Mouse (Mus musculus) liver, embryonic 15.5 days (tissue): ENCODE measurements around the gene Gm14085. TPM values are rescaled to one million over a fixed set of nuclear protein-coding genes. Genes with fewer than 3 reads are reported as not detected.
A peak's percentile ranks its signal among the peaks of the same experiment; 100 is the strongest.
"Not testable (repeated sequence)": the region's sequence is repeated elsewhere in the genome, so short reads cannot be mapped to it uniquely, and the experiment has no call there.

Experiments
- ATAC-seq: fragments of 200-750 bp; cut with Nextera tagmentation; 2 replicates; pipeline ENCODE4 v1.8.0; 2017; ENCODE audit warnings: moderate number of reproducible peaks, mild to moderate bottlenecking, moderate library complexity; ENCODE audit not compliant: insufficient read depth
- H3K27ac ChIP-seq: fragments of 300-500 bp; sonication (generic); replicated peaks from 2 replicates; pipeline ENCODE4 v1.5.1; 2015; ENCODE audit warnings: mild to moderate bottlenecking, inconsistent platforms
- H3K27me3 ChIP-seq: fragments of 300-500 bp; sonication (generic); 2 replicates; pipeline ENCODE4 v1.6.1; 2015; ENCODE audit warnings: mild to moderate bottlenecking, inconsistent platforms
- H3K36me3 ChIP-seq: fragments of 300-500 bp; sonication (generic); replicated peaks from 2 replicates; pipeline ENCODE4 v1.6.1; 2015; ENCODE audit warnings: moderate library complexity, mild to moderate bottlenecking, inconsistent platforms
- H3K4me1 ChIP-seq: fragments of 300-500 bp; sonication (generic); replicated peaks from 2 replicates; pipeline ENCODE4 v1.6.1; 2015; ENCODE audit warnings: inconsistent platforms
- H3K4me2 ChIP-seq: fragments of 300-500 bp; sonication (generic); 2 replicates; pipeline ENCODE4 v1.6.1; 2015; ENCODE audit warnings: moderate library complexity, mild to moderate bottlenecking, inconsistent platforms
- H3K4me3 ChIP-seq: fragments of 300-500 bp; sonication (generic); replicated peaks from 2 replicates; pipeline ENCODE4 v1.5.1; 2015; ENCODE audit warnings: mild to moderate bottlenecking, inconsistent platforms
- H3K9ac ChIP-seq: fragments of 300-500 bp; sonication (generic); 2 replicates; pipeline ENCODE4 v1.6.1; 2015; ENCODE audit warnings: moderate library complexity, mild to moderate bottlenecking, inconsistent platforms
- H3K9me3 ChIP-seq: fragments of 300-500 bp; sonication (generic); replicated peaks from 2 replicates; pipeline ENCODE4 v1.6.1; 2016; ENCODE audit warnings: inconsistent platforms
- WGBS: fragments of 180-500 bp; shearing (Covaris S2); methylation state at CpG from one replicate; pipeline ENCODE4 v1.1.7; 2015; ENCODE audit warnings: mixed read lengths; ENCODE audit not compliant: insufficient replicate concordance; 5-methylcytosine and 5-hydroxymethylcytosine counted together
- polyA plus RNA-seq: library from polyadenylated mRNA; unstranded; fragments of >200 nt; fragmentation: Nextera tagmentation; extraction: Ambion mirVana; gene quantifications from 2 replicates; pipeline ENCODE4 v1.2.1, GENCODE M21; 2015

Gm14085 gene
- 0.02 TPM in 1 of 2 replicates, not detected in the other for polyA plus RNA-seq

- Histone ChIP-seq H3K27ac (no peak within 1 kb of the TSS), H3K27me3 (no peaks in the 10 kb centered on the region), H3K4me3 (no peak within 1 kb of the TSS), H3K9ac (no peak within 1 kb of the TSS), H3K4me1 (no peaks in the 10 kb centered on the region), H3K36me3 (no peaks in the 10 kb centered on the region), H3K9me3 (no peaks in the 10 kb centered on the region), H3K4me2 (no peak within 1 kb of the TSS)
- ATAC-seq: no peak
- 70% methylated on average over 1 of the region's 1 CpGs for WGBS
Measured at GRCm38 (mm10) chr2:122484641-122485040, at the start of gene Gm14085. TSS of gene Gm14085 (plus strand) at chr2:122484941.

GRCm38 (mm10) chr2:122438706-122439482 lies 45.8 kb upstream of the Gm14085 start:
- not testable (repeated sequence) for H3K4me3 ChIP-seq, H3K4me1 ChIP-seq, H3K27ac ChIP-seq, ATAC-seq, H3K27me3 ChIP-seq, H3K9me3 ChIP-seq, H3K36me3 ChIP-seq, H3K9ac ChIP-seq, H3K4me2 ChIP-seq
- 25% methylated on average over 5 of the region's 5 CpGs for WGBS

GRCm38 (mm10) chr2:122440521-122440920 lies 44.2 kb upstream of the Gm14085 start:
- 0% methylated on average over 2 of the region's 3 CpGs for WGBS
- not testable (repeated sequence) for H3K36me3 ChIP-seq, H3K27ac ChIP-seq, H3K9me3 ChIP-seq, H3K4me3 ChIP-seq, H3K9ac ChIP-seq, H3K4me2 ChIP-seq, H3K4me1 ChIP-seq, ATAC-seq, H3K27me3 ChIP-seq

- Histone ChIP-seq H3K4me2 (no peak overlapping the region), H3K4me3 (no peak overlapping the region), H3K36me3 (no peaks in the 10 kb centered on the region), H3K9ac (no peak overlapping the region), H3K27ac (no peak overlapping the region), H3K4me1 (no peaks in the 10 kb centered on the region), H3K9me3 (no peaks in the 10 kb centered on the region), H3K27me3 (no peaks in the 10 kb centered on the region)
- WGBS: 54% methylated on average over 7 of the region's 7 CpGs
- no peak for ATAC-seq
Measured at GRCm38 (mm10) chr2:122441000-122441933, 43.5 kb upstream of the Gm14085 start.

GRCm38 (mm10) chr2:122450351-122450750 lies 34.4 kb upstream of the Gm14085 start:
- H3K4me1 ChIP-seq: no peaks in the 10 kb centered on the region
- H3K9me3 ChIP-seq: no peaks in the 10 kb centered on the region
- 57% methylated on average over 4 of the region's 4 CpGs for WGBS
- ATAC-seq: no peak
- no peak overlapping the region for H3K9ac ChIP-seq
- H3K36me3 ChIP-seq: no peaks in the 10 kb centered on the region
- no peak overlapping the region for H3K27ac ChIP-seq
- H3K4me2 ChIP-seq: no peak overlapping the region
- no peak overlapping the region for H3K4me3 ChIP-seq
- no peaks in the 10 kb centered on the region for H3K27me3 ChIP-seq

GRCm38 (mm10) chr2:122452426-122452825 lies 32.3 kb upstream of the Gm14085 start:
- Histone ChIP-seq H3K9me3 (no peaks in the 10 kb centered on the region), H3K4me2 (no peak overlapping the region), H3K4me3 (no peak overlapping the region), H3K4me1 (no peaks in the 10 kb centered on the region), H3K27me3 (no peaks in the 10 kb centered on the region), H3K27ac (no peak overlapping the region), H3K36me3 (no peaks in the 10 kb centered on the region), H3K9ac (no peak overlapping the region)
- no peak for ATAC-seq
- WGBS: 24% methylated on average over 2 of the region's 2 CpGs

GRCm38 (mm10) chr2:122466901-122467300 lies 17.8 kb upstream of the Gm14085 start:
- H3K4me1 ChIP-seq: peaks cover 11% of the 10 kb centered on the region
- peak overlapping the region; percentile 62 for H3K4me3 ChIP-seq
- H3K27ac ChIP-seq: no peak overlapping the region
- peak overlapping the region; percentile 89 for H3K4me2 ChIP-seq
- no peak overlapping the region for H3K9ac ChIP-seq
- ATAC-seq: no peak
- no peaks in the 10 kb centered on the region for H3K9me3 ChIP-seq
- H3K36me3 ChIP-seq: no peaks in the 10 kb centered on the region
- peaks cover 5% of the 10 kb centered on the region for H3K27me3 ChIP-seq
- 34% methylated on average over 11 of the region's 11 CpGs for WGBS

GRCm38 (mm10) chr2:122467351-122468013 lies 17.3 kb upstream of the Gm14085 start:
- Histone ChIP-seq H3K9ac (peak overlapping the region; percentile 59), H3K27ac (no peak overlapping the region), H3K4me3 (peak overlapping the region; percentile 62), H3K36me3 (no peaks in the 10 kb centered on the region), H3K27me3 (peaks cover 5% of the 10 kb centered on the region), H3K4me2 (peak overlapping the region; percentile 89), H3K4me1 (peaks cover 11% of the 10 kb centered on the region), H3K9me3 (no peaks in the 10 kb centered on the region)
- peak; percentile 100 for ATAC-seq
- WGBS: under 1% methylated on average over 46 of the region's 46 CpGs

GRCm38 (mm10) chr2:122469221-122469620 lies 15.5 kb upstream of the Gm14085 start:
- H3K4me1 ChIP-seq: peaks cover 11% of the 10 kb centered on the region
- ATAC-seq: no peak
- no peak overlapping the region for H3K27ac ChIP-seq
- no peaks in the 10 kb centered on the region for H3K9me3 ChIP-seq
- WGBS: 70% methylated on average over 3 of the region's 3 CpGs
- no peak overlapping the region for H3K4me3 ChIP-seq
- H3K27me3 ChIP-seq: peaks cover 5% of the 10 kb centered on the region
- H3K36me3 ChIP-seq: no peaks in the 10 kb centered on the region
- H3K4me2 ChIP-seq: no peak overlapping the region
- H3K9ac ChIP-seq: no peak overlapping the region

- Histone ChIP-seq H3K4me1 (no peaks in the 10 kb centered on the region), H3K36me3 (no peaks in the 10 kb centered on the region), H3K27ac (no peak overlapping the region), H3K9ac (no peak overlapping the region), H3K4me3 (no peak overlapping the region), H3K27me3 (no peaks in the 10 kb centered on the region), H3K9me3 (no peaks in the 10 kb centered on the region), H3K4me2 (no peak overlapping the region)
- no peak for ATAC-seq
Measured at GRCm38 (mm10) chr2:122476585-122476984, 8.2 kb upstream of the Gm14085 start.

GRCm38 (mm10) chr2:122483787-122484186 lies 954 bp upstream of the Gm14085 start:
- not testable (repeated sequence) for ATAC-seq, H3K4me3 ChIP-seq, H3K36me3 ChIP-seq, H3K4me1 ChIP-seq, H3K9ac ChIP-seq, H3K27me3 ChIP-seq, H3K4me2 ChIP-seq, H3K27ac ChIP-seq, H3K9me3 ChIP-seq
- WGBS: 36% methylated on average over 1 of the region's 1 CpGs
